ENCODE assay signal across 13 mouse cellular contexts in genomic region chr15:74218012-74218411, GRCm38 (mm10).
DNase-seq lines count a peak whose midpoint lies in the region; ATAC-seq and TF ChIP-seq lines count a peak whose summit lies in the region.
"Had no signal": no experiment of that assay in that cellular context is flagged by ENCODE, and none has a peak within 500 bp of the region (broad histone marks: within the 10 kb centered on the region; RNA-seq: fewer than 3 reads in every experiment).

No protein-coding gene starts in this region.

- DNase-seq in heart, adult 2 months: no peak
- DNase-seq in heart, adult 9 months (ENCODE audit: low spot score in 2 of 2): no peak
- DNase-seq in B cell, adult 2 months: no peak
- no peak for DNase-seq in heart, postnatal 36 days
- DNase-seq in spleen, adult 12 weeks (ENCODE audit: low spot score): no peak
- DNase-seq: adrenal gland, postnatal 14 days; kidney, postnatal 4 days; thymus, adult 2 months had no signal

- no peak overlapping the region for H3K27ac ChIP-seq in heart, adult 2 months
- H3K27ac ChIP-seq in ES-Bruce4 (ENCODE audit: insufficient read depth, low read length): no peak overlapping the region
- H3K27ac ChIP-seq in forebrain, embryonic 13.5 days: no peak overlapping the region
- no peak overlapping the region for H3K27ac ChIP-seq in midbrain, embryonic 15.5 days
- H3K27ac ChIP-seq: liver, embryonic 15.5 days had no signal

- H3K4me3 ChIP-seq in heart, adult 2 months: no peak overlapping the region
- H3K4me3 ChIP-seq in ES-Bruce4 (ENCODE audit: low read depth, low read length): no peak overlapping the region
- H3K4me3 ChIP-seq in forebrain, embryonic 13.5 days: no peak overlapping the region
- H3K4me3 ChIP-seq in midbrain, embryonic 15.5 days: no peak overlapping the region
- H3K4me3 ChIP-seq: liver, embryonic 15.5 days had no signal

- H3K9ac ChIP-seq in heart, adult 2 months (ENCODE audit: low read depth, low read length): no peak overlapping the region
- H3K9ac ChIP-seq in ES-Bruce4 (ENCODE audit: low read depth, poor library complexity, severe bottlenecking): no peak overlapping the region
- no peak overlapping the region for H3K9ac ChIP-seq in forebrain, embryonic 13.5 days
- no peak overlapping the region for H3K9ac ChIP-seq in midbrain, embryonic 15.5 days
- H3K9ac ChIP-seq: liver, embryonic 15.5 days had no signal

- intact Hi-C loops in heart, adult 2 months (cut with DNase I): loop anchor here (5.0 to 10.0 kb wide), 2 partner anchors 36 to 463 kb away; no protein-coding TSS in a partner anchor
- intact Hi-C loops in heart, postnatal 36 days (cut with DNase I): no loop called here

- ATAC-seq in forebrain, embryonic 13.5 days: peak; percentile 70
- peak; percentile 54 for ATAC-seq in midbrain, embryonic 15.5 days (replicated peaks)

- no peaks in the 10 kb centered on the region for H3K36me3 ChIP-seq in heart, adult 2 months (ENCODE audit: control insufficient read depth, insufficient read depth, low read length)
- H3K36me3 ChIP-seq in ES-Bruce4 (ENCODE audit: control insufficient read depth, insufficient read depth, low read length, poor library complexity, severe bottlenecking): no peaks in the 10 kb centered on the region
- H3K36me3 ChIP-seq in forebrain, embryonic 13.5 days (ENCODE audit: poor library complexity, severe bottlenecking): no peaks in the 10 kb centered on the region
- no peaks in the 10 kb centered on the region for H3K36me3 ChIP-seq in midbrain, embryonic 15.5 days (replicated peaks)
- H3K36me3 ChIP-seq: liver, embryonic 15.5 days had no signal

- TF ChIP-seq POLR2A in heart, adult 2 months (IDR thresholded peaks at IDR 0.05; ENCODE audit: insufficient read depth, low read depth, low read length): no peak
- no peak for TF ChIP-seq POLR2A in ES-Bruce4 (IDR thresholded peaks at IDR 0.05; ENCODE audit: insufficient read depth, low read length)

- no peak overlapping the region for H3K4me2 ChIP-seq in forebrain, embryonic 13.5 days
- H3K4me2 ChIP-seq in midbrain, embryonic 15.5 days: no peak overlapping the region
- H3K4me2 ChIP-seq: heart, embryonic 11.5 days; liver, embryonic 15.5 days had no signal

- H3K27me3 ChIP-seq in heart, adult 2 months (ENCODE audit: control insufficient read depth, insufficient read depth, low read length): no peaks in the 10 kb centered on the region
- H3K27me3 ChIP-seq in ES-Bruce4 (ENCODE audit: control insufficient read depth, insufficient read depth, low read length, poor library complexity, severe bottlenecking): no peaks in the 10 kb centered on the region
- H3K27me3 ChIP-seq in forebrain, embryonic 13.5 days: peaks cover 38% of the 10 kb centered on the region
- no peaks in the 10 kb centered on the region for H3K27me3 ChIP-seq in midbrain, embryonic 15.5 days (replicated peaks)
- H3K27me3 ChIP-seq: liver, embryonic 15.5 days had no signal

- TF ChIP-seq EP300 in heart, adult 2 months (IDR thresholded peaks at IDR 0.05; ENCODE audit: insufficient read depth, low read depth, low read length): no peak
- no peak for TF ChIP-seq EP300 in ES-Bruce4 (IDR thresholded peaks at IDR 0.05; ENCODE audit: insufficient read depth, low read depth, low read length)

- no peaks in the 10 kb centered on the region for H3K9me3 ChIP-seq in ES-Bruce4 (replicated peaks; ENCODE audit: control insufficient read depth, insufficient read depth, low read length, poor library complexity, severe bottlenecking)
- H3K9me3 ChIP-seq in forebrain, embryonic 13.5 days (replicated peaks): no peaks in the 10 kb centered on the region
- H3K9me3 ChIP-seq in midbrain, embryonic 15.5 days: no peaks in the 10 kb centered on the region
- H3K9me3 ChIP-seq: liver, embryonic 15.5 days had no signal

- TF ChIP-seq CTCF in heart, adult 2 months (IDR thresholded peaks at IDR 0.05): peak; percentile 50
- TF ChIP-seq CTCF in ES-Bruce4 (IDR thresholded peaks at IDR 0.05; ENCODE audit: low read depth, low read length): peak; percentile 47

- 44% methylated on average over 5 of the region's 5 CpGs for WGBS in heart, adult 2 months
- WGBS in forebrain, embryonic 13.5 days: 7% methylated on average over 5 of the region's 5 CpGs
- 9% methylated on average over 5 of the region's 5 CpGs for WGBS in midbrain, embryonic 15.5 days

- H3K4me1 ChIP-seq in heart, adult 2 months (ENCODE audit: control insufficient read depth, insufficient read depth, low read length): no peaks in the 10 kb centered on the region
- peaks cover 26% of the 10 kb centered on the region for H3K4me1 ChIP-seq in ES-Bruce4 (ENCODE audit: control insufficient read depth, insufficient read depth, low read length)
- H3K4me1 ChIP-seq in forebrain, embryonic 13.5 days: peaks cover 45% of the 10 kb centered on the region
- H3K4me1 ChIP-seq in midbrain, embryonic 15.5 days: peaks cover 19% of the 10 kb centered on the region
- H3K4me1 ChIP-seq: liver, embryonic 15.5 days had no signal

- H3K79me2 ChIP-seq in heart, adult 2 months (replicated peaks; ENCODE audit: control insufficient read depth, insufficient read depth, low read length): no peaks in the 10 kb centered on the region
